Mouse (Mus musculus) heart, embryonic 12.5 days (tissue): ENCODE results near the gene Apol7a. TPM values are rescaled to one million over a fixed set of nuclear protein-coding genes. Genes with fewer than 3 reads are reported as not detected.
"Not testable (repeated sequence)": the region's sequence is repeated elsewhere in the genome, so short reads cannot be mapped to it uniquely, and the experiment has no call there.

Experiments used
- ATAC-seq: fragments of 200-750 bp; cut with Nextera tagmentation; 2 replicates; pipeline ENCODE4 v1.8.0; 2017; ENCODE audit warnings: moderate TSS enrichment, moderate library complexity; ENCODE audit not compliant: insufficient number of reproducible peaks, low FRiP score
- H3K27ac ChIP-seq: fragments of 300-500 bp; sonication (generic); 2 replicates; pipeline ENCODE4 v1.5.1; 2016; ENCODE audit warnings: mild to moderate bottlenecking, moderate library complexity; ENCODE audit not compliant: poor library complexity, severe bottlenecking
- H3K27me3 ChIP-seq: fragments of 300-500 bp; sonication (generic); replicated peaks from 2 replicates; pipeline ENCODE4 v1.6.1; 2016; ENCODE audit warnings: mild to moderate bottlenecking, moderate library complexity
- H3K36me3 ChIP-seq: fragments of 300-500 bp; sonication (generic); 2 replicates; pipeline ENCODE4 v1.6.1; 2016; ENCODE audit warnings: mild to moderate bottlenecking, moderate library complexity
- H3K4me1 ChIP-seq: fragments of 300-500 bp; sonication (generic); replicated peaks from 2 replicates; pipeline ENCODE4 v1.6.1; 2016; ENCODE audit warnings: mild to moderate bottlenecking
- H3K4me2 ChIP-seq: fragments of 300-500 bp; sonication (generic); 2 replicates; pipeline ENCODE4 v1.6.1; 2016; ENCODE audit warnings: mild to moderate bottlenecking, moderate library complexity
- H3K4me3 ChIP-seq: fragments of 300-500 bp; sonication (generic); 2 replicates; pipeline ENCODE4 v1.5.1; 2016; ENCODE audit warnings: mild to moderate bottlenecking
- H3K9ac ChIP-seq: fragments of 300-500 bp; sonication (generic); 2 replicates; pipeline ENCODE4 v1.6.1; 2016; ENCODE audit warnings: mild to moderate bottlenecking, moderate library complexity
- H3K9me3 ChIP-seq: fragments of 300-500 bp; sonication (generic); replicated peaks from 2 replicates; pipeline ENCODE4 v1.6.1; 2016; ENCODE audit warnings: mild to moderate bottlenecking, moderate library complexity
- WGBS: fragments of 180-500 bp; shearing (Covaris S2); methylation state at CpG from one replicate; pipeline ENCODE4 v1.1.7; 2016; 5-methylcytosine and 5-hydroxymethylcytosine counted together
- polyA plus RNA-seq: library from polyadenylated mRNA; unstranded; fragments of >200 nt; fragmentation: Nextera tagmentation; extraction: Ambion mirVana; gene quantifications from 2 replicates; pipeline ENCODE4 v1.2.1, GENCODE M21; 2016

The Apol7a gene
- polyA plus RNA-seq: 0.19 TPM in 1 of 2 replicates, not detected in the other

- not testable (repeated sequence) for H3K4me2 ChIP-seq, ATAC-seq, H3K9ac ChIP-seq, H3K27ac ChIP-seq, H3K4me3 ChIP-seq, H3K36me3 ChIP-seq, H3K9me3 ChIP-seq
- Histone ChIP-seq H3K4me1 (peaks cover 15% of the 10 kb centered on the region), H3K27me3 (peaks cover 28% of the 10 kb centered on the region)
- WGBS: 58% methylated on average over 9 of the region's 9 CpGs
Measured at GRCm38 (mm10) chr15:77399027-77399426, at the start of gene Apol7a. Gene Apol7a, minus strand, starts transcription at chr15:77399110.

GRCm38 (mm10) chr15:77447392-77447791, 48.5 kb upstream of the Apol7a start, which contains the start of gene Apol7b:
Gene Apol7b, minus strand, starts transcription at chr15:77447492.
- H3K36me3 ChIP-seq, H3K9me3 ChIP-seq, H3K4me2 ChIP-seq, H3K4me1 ChIP-seq, ATAC-seq, H3K27ac ChIP-seq, H3K9ac ChIP-seq, H3K27me3 ChIP-seq, H3K4me3 ChIP-seq: not testable (repeated sequence)
- 84% methylated on average over 2 of the region's 2 CpGs for WGBS

- H3K4me2 ChIP-seq, H3K9ac ChIP-seq, H3K36me3 ChIP-seq, H3K4me3 ChIP-seq, H3K4me1 ChIP-seq, H3K27ac ChIP-seq, H3K9me3 ChIP-seq, H3K27me3 ChIP-seq, ATAC-seq: not testable (repeated sequence)
- 80% methylated on average over 1 of the region's 1 CpGs for WGBS
Measured at GRCm38 (mm10) chr15:77445668-77446067, 46.8 kb upstream of the Apol7a start.

- not testable (repeated sequence) for H3K36me3 ChIP-seq, H3K27me3 ChIP-seq, H3K9me3 ChIP-seq, H3K9ac ChIP-seq, H3K4me1 ChIP-seq, H3K4me2 ChIP-seq, H3K4me3 ChIP-seq, H3K27ac ChIP-seq, ATAC-seq
- 71% methylated on average over 8 of the region's 8 CpGs for WGBS
Measured at GRCm38 (mm10) chr15:77444746-77445145, 45.8 kb upstream of the Apol7a start.

- WGBS: 40% methylated on average over 9 of the region's 10 CpGs
- H3K4me2 ChIP-seq, H3K9ac ChIP-seq, H3K9me3 ChIP-seq, H3K4me1 ChIP-seq, H3K36me3 ChIP-seq, ATAC-seq, H3K27ac ChIP-seq, H3K27me3 ChIP-seq, H3K4me3 ChIP-seq: not testable (repeated sequence)
Measured at GRCm38 (mm10) chr15:77428690-77429448, 30.0 kb upstream of the Apol7a start.

GRCm38 (mm10) chr15:77422925-77423324, 24.0 kb upstream of the Apol7a start:
- not testable (repeated sequence) for H3K4me2 ChIP-seq, H3K36me3 ChIP-seq, H3K27ac ChIP-seq, H3K9ac ChIP-seq, H3K4me3 ChIP-seq, H3K27me3 ChIP-seq, H3K9me3 ChIP-seq, H3K4me1 ChIP-seq, ATAC-seq
- 65% methylated on average over 5 of the region's 7 CpGs for WGBS

- H3K27ac ChIP-seq, H3K9me3 ChIP-seq, H3K36me3 ChIP-seq, H3K9ac ChIP-seq, ATAC-seq, H3K4me2 ChIP-seq, H3K4me3 ChIP-seq, H3K27me3 ChIP-seq, H3K4me1 ChIP-seq: not testable (repeated sequence)
- no CpG with 5 or more reads among the region's 3 CpGs for WGBS
Measured at GRCm38 (mm10) chr15:77419657-77420056, 20.7 kb upstream of the Apol7a start.

- not testable (repeated sequence) for H3K27ac ChIP-seq, H3K4me2 ChIP-seq, ATAC-seq, H3K4me1 ChIP-seq, H3K4me3 ChIP-seq, H3K36me3 ChIP-seq, H3K9me3 ChIP-seq, H3K9ac ChIP-seq, H3K27me3 ChIP-seq
- 15% methylated on average over 3 of the region's 10 CpGs for WGBS
Measured at GRCm38 (mm10) chr15:77416655-77417333, 17.9 kb upstream of the Apol7a start.

GRCm38 (mm10) chr15:77415653-77416052, 16.7 kb upstream of the Apol7a start:
- ATAC-seq, H3K4me3 ChIP-seq, H3K27ac ChIP-seq, H3K9ac ChIP-seq, H3K9me3 ChIP-seq, H3K27me3 ChIP-seq, H3K36me3 ChIP-seq, H3K4me1 ChIP-seq, H3K4me2 ChIP-seq: not testable (repeated sequence)
- 47% methylated on average over 2 of the region's 2 CpGs for WGBS

- 33% methylated on average over 4 of the region's 4 CpGs for WGBS
- not testable (repeated sequence) for H3K9me3 ChIP-seq, H3K27me3 ChIP-seq, H3K4me3 ChIP-seq, H3K4me2 ChIP-seq, H3K9ac ChIP-seq, ATAC-seq, H3K36me3 ChIP-seq, H3K4me1 ChIP-seq, H3K27ac ChIP-seq
Measured at GRCm38 (mm10) chr15:77412695-77413094, 13.8 kb upstream of the Apol7a start.

GRCm38 (mm10) chr15:77411035-77411434, 12.1 kb upstream of the Apol7a start, which contains the start of gene Apol9a:
Gene Apol9a, minus strand, starts transcription at chr15:77411135.
- not testable (repeated sequence) for H3K27ac ChIP-seq, H3K4me3 ChIP-seq, H3K36me3 ChIP-seq, ATAC-seq, H3K4me1 ChIP-seq, H3K9ac ChIP-seq, H3K9me3 ChIP-seq, H3K4me2 ChIP-seq
- WGBS: 82% methylated on average over 2 of the region's 4 CpGs
- peaks cover 17% of the 10 kb centered on the region; the same call in 1 of the 2 replicates for H3K27me3 ChIP-seq
